Mouse (Mus musculus): ENCODE data around the gene Sdf2.

Gene Sdf2

DNA sequence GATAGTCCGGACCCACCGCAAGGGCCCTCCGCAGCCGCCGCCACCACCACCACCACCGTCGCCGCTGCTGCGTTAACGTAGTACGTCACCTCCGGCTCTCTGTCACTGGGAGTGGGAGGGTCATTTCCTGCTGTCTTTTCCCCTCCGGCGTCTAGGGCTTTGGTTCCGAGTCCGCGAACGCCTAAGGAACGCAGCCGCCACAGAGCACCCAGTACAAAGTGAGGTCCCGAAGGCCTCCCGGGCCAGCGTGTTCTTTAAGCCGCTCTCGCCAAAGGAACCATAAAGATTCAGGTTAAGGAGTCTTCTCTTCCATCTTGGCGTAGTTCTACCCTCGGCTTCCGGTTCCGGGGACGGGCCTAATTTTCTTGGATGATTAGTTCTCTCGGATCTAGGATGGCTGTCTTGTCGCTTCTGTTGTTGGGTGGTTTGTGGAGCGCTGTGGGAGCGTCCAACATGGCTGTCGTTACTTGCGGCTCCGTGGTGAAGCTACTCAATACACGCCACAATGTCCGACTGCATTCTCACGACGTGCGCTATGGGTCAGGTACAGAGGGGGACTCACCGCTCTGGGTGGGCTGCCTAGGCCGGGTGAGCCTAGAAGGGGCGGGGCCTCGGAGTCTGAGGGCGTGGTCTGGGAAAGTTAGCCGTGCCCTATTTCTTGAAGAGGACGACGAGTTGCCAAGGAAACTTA is at the start of gene Sdf2, which contains the start of gene Supt6:
TSS of gene Sdf2 (plus strand) at position 120 of the 691 bp plus-strand sequence.
TSS of gene Supt6 (minus strand) at position 361 of the 691 bp plus-strand sequence.
- DNase-seq (ENCODE audit: low spot score in 2 of 2): peak; percentile 88 to 93

DNA sequence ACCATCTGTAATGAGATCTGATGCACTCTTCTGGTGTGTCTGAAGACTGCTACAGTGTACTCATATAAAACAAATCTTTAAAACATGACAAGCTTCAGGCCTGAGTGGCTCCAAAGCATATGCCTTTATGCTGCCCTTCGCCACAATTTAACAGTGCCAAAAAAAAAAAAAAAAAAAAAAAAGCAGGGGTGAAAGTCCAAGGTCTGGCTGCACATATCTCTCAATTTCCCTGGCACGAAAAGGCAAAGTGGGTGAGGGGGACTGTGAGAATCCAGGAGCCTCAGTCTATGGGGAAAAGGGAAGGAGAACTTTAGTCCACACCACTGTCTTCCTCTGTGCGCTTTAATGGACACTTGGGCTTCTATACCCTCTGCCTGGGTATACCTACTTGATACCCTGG is 43.2 kb upstream of the Sdf2 start:
- DNase-seq (ENCODE audit: low spot score in 2 of 2): no peak

DNA sequence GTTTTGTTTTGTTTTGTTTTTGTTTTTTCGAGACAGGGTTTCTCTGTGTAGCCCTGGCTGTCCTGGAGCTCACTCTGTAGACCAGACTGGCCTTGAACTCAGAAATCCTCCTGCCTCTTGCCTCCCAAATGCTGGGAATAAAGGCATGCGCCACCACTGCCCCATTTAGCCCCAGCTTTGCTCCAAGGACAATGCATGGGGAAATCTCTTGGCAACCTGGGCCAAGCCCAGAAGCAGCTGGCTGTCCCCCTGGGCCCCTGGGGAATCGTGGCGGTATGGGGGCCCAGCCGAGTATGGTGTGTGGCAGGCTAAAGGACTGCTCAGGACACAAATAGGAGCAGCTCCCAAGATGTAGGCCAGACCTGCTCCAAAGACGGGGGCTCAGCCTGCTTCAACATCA is 41.3 kb upstream of the Sdf2 start:
- no peak for DNase-seq (ENCODE audit: low spot score in 2 of 2)

DNA sequence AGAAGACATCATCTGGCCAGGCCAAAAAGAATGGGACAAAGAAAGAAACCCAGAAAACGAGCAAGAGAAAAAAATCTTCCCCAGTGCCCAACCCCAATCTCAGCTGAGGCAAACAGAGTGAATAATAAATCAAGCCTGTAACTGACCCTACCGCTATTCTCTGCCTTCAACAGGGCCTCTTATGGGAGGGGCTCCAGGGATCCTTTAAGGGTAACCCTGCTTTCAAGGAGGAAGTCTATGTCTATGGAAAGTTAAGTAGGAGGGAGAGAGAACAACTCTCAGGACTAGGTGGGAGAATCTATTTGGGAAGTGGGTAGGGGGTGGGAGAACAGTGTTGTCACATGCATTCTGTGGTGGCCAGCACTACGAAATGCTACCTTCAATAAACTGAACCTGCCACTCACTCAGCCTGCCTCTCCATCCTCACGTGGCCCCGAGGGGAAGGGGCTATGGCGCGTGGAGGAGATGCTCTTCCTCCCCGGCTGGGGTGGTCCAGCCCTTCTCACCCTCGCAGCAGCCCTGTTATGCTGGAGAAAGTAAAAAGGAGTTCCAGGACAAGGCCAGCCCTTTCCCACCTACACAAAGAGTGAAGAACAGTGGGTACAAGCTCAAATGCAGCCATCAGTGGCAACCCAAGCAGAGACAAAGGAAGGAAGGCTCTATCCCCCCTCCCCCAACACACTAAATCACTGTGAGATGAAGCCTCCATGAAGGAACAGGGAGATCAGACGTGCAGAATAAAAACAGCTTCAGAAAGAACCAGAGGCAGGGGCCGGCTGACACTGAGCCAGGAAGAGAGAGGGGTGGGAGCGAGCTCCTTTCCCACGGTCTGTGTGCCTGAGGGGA is 40.0 kb upstream of the Sdf2 start:
- DNase-seq (ENCODE audit: low spot score in 2 of 2): no peak

DNA sequence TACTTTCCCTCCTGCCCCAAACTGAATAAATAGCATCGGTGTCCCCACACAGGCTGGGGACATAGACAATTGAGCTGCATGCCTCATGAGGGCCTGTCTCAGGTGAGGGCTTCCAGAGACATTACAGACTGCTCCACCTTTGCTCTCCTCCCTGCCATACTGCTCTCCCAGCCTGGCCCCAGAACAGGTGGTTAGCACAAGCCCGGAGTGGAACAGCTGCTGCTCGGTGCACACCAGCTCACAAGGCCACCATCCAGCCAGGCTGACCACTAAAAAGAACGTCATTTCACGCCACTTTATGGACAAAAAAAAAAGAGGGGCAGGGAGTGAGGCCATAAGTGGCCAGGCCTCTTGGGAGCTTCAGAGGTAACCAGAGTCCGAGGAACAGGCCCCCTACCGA is 38.4 kb upstream of the Sdf2 start:
- DNase-seq (ENCODE audit: low spot score in 2 of 2): no peak

DNA sequence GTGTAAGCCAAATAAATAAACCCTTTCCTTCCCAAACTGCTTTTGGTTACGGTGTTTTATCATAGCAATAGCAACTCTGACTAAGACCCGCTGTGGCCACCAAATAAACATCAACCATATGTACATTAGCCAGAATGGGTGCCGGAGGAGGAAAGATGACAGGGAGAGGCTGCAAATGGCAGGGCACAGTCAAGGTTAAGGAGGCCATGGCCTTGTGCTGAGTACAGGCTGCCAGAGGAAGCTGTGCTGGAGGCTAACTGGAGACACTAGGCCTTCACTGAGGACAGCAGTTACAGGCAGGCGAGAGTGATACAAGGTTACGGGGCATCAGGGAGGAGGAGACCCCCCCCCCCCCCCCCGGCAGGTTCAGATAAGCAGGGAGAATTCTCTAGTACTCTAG is 35.7 kb upstream of the Sdf2 start:
- DNase-seq (ENCODE audit: low spot score in 2 of 2): no peak

DNA sequence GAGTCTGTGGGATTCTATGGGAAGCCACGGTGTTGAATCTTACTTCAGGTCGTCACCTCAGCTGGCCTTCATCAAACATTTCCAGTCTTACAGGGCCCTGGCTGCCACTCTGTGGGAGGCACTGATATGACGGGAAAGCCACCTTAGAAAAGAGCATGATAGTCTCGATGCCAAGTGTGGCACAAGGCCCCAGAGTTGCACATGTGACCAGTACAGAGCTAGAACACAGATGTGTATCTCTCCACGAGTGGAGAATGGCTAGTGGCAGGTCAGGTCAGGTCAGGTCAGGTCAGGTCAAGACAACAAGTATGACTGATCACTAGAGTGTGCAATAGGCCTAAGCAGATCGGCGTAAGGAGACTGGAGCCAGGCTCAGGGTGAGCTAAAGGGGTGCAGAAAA is 34.9 kb upstream of the Sdf2 start:
- DNase-seq (ENCODE audit: low spot score in 2 of 2): no peak

DNA sequence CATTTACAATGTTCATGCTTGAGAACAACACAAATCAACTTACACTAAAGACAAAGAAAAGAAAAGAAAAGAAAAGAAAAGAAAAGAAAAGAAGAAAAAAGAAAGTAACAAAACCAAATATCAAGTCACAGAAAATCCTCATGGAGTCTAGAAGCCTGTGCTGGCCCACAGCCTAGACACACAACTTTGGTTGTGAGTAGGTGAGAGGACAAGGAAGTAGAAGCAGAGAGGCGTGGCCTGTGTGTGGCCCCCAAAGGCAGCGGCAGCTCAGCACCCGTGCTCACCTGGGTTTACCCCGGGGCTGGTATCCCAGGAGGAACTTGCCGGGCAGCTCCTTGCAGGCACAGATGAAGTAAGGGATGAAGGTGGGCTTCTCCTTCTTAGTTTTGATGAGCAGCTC is 34.0 kb upstream of the Sdf2 start:
- DNase-seq (ENCODE audit: low spot score in 2 of 2): no peak

DNA sequence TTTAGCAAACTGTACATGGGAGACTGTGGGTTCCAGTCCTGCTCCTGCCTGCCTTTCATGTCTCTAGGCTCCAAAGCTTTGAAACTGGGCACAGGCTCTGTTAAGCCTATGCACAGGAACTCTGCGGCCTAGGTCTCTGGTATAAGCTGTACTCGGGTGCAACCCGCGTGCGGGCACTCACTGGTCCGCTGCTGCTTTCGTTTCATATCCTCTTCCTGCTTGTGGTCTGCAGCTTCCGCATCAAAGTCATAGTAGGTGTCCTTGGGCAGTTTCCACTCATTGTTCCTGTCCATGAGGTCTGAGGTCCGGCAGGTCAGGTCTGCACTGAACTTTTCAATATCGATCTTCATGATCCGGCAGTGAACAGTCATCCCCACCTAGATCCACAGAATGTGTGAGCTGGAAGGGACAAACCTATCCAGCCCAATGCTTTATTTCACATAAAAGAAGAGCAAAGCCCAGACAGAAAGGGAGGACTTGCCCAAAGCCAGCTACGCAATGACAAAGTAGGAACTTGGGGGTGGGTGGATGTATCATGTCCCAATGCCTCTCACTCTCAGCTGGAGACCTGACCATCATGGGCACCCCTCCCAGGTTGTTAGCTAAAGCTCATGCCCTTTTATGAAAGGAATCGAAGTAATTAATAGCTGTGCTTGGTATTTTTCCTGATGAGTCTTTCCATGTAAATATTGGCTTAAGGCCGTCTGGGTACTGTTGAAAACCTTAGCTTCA is 32.3 kb upstream of the Sdf2 start:
- no peak for DNase-seq (ENCODE audit: low spot score in 2 of 2)

DNA sequence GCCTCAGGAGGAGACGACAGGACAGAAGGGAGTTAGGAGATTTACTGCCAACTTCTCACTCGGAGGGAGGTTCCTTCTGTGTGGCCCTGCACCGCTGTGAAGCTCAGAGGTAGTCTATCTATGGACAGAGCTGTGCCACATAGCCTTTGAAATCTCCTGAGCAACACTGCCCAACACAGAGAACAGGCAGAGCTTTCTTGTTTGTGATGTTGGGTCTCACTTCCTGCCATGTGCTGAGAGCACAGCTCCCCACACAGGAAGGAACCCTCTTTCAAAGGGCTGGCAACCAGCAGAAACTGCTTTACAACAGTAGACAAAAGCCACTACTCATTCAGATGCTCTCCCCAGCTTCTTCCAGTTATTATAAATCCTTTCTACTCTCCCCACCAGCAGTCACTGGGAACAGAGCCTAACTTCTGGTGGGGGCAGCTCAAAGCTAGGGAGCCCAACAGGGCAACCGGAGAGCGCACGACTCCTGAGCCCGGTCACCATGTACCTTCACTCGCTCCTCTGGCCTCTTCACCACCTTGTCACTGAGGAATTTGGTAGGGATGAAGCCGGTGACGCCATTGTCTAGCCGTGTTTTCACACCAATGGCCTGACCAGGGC is 29.7 kb upstream of the Sdf2 start:
- DNase-seq (ENCODE audit: low spot score in 2 of 2): no peak

DNA sequence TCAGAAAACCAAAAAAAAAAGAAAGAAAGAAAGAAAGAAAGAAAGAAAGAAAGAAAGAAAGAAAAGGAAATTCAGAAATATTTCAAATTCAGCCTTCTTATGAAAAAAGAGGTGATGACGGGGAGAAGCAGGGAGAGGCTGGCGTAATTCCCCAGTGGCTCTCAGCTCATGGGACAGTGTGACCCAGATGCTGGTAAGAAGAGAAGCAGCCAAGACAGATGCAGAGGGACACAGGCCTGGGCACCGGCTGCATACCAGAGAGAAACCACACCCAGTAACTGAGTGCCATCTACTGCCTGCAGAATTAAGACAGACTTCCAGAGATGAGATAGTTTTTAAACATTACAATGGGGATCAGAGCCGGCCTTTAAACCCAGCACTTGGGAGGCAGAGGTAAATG is 22.0 kb upstream of the Sdf2 start:
- DNase-seq (ENCODE audit: low spot score in 2 of 2): no peak

DNA sequence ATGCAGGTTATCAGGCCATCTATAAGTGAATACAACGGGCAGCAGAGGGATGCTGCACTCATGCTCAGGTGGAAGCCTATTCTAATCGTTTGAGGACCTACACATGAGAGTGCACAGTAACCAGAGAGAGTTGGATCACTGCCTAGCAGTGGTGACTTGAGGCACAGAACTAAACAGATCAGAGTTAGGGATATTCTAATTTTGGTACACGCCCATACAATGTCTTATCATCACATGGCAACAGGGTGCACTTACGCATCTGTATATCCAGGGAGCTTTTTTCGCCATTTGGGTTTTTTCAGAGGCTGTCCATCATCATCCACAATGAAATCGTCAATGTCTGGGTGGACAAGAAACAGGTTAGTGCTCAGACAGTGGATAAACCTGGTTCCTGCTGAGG is 14.0 kb upstream of the Sdf2 start:
- no peak for DNase-seq (ENCODE audit: low spot score in 2 of 2)

DNA sequence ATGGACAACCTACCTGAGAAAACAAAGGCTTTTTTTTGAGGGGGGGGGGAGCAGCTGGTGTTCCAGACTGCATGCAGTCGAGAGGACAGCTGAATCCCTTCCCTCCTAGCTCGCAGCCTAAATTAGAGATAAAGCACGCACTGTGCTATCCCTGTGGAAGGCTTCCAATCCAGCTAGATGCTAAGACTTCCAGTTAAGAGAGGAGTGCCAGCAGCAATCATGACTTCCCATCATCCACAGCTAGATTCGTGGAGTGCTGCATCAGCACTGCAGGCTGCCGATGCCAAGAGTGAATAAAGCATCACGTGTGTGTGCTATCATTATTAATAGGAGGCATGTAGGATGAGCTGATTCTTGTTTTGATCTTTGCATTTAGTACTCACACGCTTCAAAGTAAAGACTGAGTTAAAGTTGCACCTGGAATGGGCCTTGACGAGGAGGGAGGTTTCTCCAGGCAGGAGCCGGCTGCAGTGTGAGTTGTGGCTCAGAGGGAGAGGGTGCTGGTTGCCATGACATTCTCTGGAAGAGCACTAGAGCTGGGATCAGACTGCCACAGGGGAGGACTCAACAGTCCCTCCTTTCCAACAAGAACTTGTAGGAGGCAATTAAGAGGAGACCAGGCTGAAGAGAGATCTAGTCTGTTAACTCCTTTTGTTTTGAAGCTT is 5.2 kb upstream of the Sdf2 start:
- DNase-seq (ENCODE audit: low spot score in 2 of 2): peak; percentile 41 to 59

DNA sequence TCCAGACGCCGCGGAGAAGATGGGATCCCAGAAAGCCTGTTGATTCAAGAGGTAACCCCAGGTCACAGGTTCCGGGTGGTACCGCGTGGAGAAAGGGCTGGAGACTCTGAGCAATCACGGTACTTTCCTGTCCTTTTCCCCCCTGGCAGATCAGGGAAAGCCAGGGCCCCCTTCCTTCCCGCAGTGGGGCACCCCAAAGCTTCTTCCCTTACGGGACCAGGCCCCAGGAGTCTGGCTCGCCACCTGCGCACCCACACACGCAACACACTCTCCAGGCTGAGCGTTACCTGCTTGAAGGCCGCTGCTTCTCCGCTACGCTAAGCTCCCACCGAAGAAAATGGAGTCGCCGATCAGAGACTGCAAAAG is 302 bp upstream of the Sdf2 start:
- no peak for DNase-seq (ENCODE audit: low spot score in 2 of 2)

DNA sequence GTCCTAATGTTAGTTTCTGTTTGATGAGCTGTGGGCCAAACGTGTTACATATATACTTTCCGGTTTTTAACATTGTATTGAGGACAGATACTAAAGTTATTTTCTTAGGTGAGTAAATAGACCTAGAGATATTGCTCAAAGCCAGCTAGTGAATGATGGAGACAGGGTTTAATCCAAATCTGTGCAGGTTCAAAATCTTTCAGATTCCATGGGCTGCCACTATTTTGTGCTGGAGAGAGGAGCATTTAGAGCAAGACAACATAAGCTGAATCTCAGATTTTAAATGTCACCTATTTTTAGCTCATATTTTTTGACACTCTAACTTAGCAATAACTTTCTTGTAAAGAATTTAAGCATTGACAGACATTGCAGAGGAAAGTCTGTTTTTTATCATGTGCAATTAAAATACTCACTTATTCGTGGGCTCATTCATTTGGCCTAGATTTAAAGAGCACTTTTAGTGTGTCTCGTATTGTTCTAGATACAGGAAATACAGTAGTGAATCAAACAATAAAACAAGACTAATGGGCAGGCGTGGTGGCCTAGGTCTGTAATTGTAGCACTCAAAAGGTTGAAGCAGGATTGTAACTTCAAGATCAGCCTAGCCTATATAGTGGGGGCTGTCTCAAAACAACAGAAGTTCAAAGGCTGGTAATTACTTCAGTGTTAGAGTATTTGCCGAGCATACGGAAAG is 919 bp downstream of the Sdf2 start:
- no peak for DNase-seq (ENCODE audit: low spot score in 2 of 2)

DNA sequence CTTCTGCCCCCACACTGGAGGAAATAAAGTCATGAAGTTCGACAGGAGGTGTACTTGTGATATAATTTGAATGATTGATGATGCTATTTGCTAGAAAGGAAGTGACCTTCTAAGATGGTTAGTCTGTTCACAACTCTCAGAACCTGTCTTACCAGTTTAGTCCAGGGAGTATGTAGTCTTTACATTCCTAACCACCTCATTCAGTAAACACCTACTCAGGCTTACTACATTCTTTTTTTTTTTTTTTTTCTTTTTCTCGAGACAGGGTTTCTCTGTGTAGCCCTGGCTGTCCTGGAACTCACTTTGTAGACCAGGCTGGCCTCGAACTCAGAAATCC is 1.4 kb downstream of the Sdf2 start:
- no peak for DNase-seq (ENCODE audit: low spot score in 2 of 2)

DNA sequence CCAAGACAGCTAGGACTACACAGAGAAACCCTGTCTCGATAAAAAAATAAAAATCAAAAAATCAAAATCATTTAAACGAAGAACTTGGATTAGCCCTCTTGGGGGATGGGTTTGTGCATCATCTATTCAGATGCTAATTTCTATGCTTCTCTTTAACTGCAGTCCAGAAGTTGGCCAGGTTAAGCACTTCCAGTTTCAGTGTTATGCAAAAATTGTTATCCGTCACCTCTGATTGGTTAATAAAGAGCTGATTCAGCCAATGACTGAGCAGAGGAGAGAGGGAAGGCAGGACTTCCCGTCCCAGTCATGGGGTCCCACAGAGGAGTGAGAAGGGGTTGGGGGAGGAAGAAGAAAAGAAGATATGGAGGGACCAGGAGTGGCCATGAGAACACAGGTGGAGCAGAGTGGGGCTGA is 2.2 kb downstream of the Sdf2 start:
- DNase-seq (ENCODE audit: low spot score in 2 of 2): no peak

DNA sequence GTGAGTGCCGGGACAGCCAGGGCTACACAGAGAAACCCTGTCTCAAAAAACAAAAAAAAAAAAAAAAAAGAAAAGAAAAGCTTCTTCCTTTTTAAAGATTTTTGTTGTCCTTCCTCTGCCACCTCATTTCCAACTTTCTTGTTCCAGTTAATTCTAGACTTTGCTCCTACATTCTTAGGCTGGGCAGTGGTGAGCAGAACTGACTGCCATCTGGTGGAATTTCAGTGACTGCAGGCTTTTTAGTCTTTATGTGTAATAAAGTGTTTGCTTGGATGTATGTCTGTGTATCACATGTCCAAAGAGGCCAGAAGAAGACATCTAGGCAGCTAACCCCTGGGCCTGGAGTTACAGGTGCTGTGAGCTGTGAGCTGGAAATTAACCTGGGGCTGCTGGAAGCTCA is 11.1 kb downstream of the Sdf2 start:
- DNase-seq (ENCODE audit: low spot score in 2 of 2): no peak

DNA sequence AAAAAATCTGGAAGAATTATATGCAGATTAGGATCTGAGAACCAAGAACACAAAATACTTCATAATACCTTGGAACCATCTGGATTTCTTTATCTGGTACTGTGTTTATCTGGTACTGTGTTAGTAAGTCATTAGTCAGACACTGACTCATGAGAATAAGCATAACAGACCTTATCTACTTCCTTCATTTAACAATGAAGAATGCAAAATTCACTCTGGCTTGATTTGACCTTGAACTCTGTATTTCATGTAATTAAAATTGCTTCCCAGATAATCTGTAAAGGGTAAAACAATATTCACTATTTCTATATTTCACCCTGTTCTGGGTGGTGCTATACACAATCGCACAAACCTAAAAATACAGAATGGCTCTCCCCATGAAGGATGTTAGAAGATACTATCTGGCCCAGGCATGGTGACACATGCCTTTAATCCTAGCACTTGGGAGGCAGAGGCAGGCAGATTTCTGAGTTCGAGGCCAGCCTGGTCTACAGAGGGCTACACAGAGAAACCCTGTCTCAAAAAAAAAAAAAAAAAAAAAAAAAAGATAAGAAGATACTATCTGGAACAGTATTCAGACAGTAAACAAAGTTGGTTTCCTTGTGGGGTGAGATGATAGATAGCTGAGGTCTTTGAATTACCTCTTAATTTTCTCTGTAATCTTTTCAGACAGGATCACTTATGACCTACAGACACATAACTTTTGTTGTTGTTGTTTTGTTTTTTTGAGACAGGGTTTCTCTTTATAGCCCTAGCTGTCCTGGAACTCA is 15.1 kb downstream of the Sdf2 start:
- no peak for DNase-seq (ENCODE audit: low spot score in 2 of 2)

Measured in right cerebral cortex, adult 2 months (tissue).